Mouse (Mus musculus) testis, adult 2 months (tissue): Measurements from ENCODE around the gene B3gat3. TPM values are rescaled to one million over a fixed set of nuclear protein-coding genes. Genes with fewer than 3 reads are reported as not detected.

Source experiments
- H3K27ac ChIP-seq: fragments of 200-500 bp; 2 replicates; pipeline ENCODE4 v1.5.1; 2012; ENCODE audit warnings: low read depth, low read length; ENCODE audit not compliant: control insufficient read depth, insufficient read depth
- H3K27me3 ChIP-seq: fragments of 200-500 bp; 2 replicates; pipeline ENCODE4 v1.6.1; 2012; ENCODE audit warnings: mild to moderate bottlenecking, low read length, moderate library complexity; ENCODE audit not compliant: control insufficient read depth, insufficient read depth
- H3K36me3 ChIP-seq: fragments of 200-500 bp; 2 replicates; pipeline ENCODE4 v1.6.1; 2012; ENCODE audit warnings: mild to moderate bottlenecking, low read length; ENCODE audit not compliant: control insufficient read depth, insufficient read depth
- H3K4me1 ChIP-seq: fragments of 200-500 bp; 2 replicates; pipeline ENCODE4 v1.6.1; 2012; ENCODE audit warnings: low read length; ENCODE audit not compliant: control insufficient read depth, insufficient read depth
- H3K4me3 ChIP-seq: fragments of 200-500 bp; 2 replicates; pipeline ENCODE4 v1.5.1; 2012; ENCODE audit warnings: low read depth, mild to moderate bottlenecking, low read length, moderate library complexity, mixed read lengths; ENCODE audit not compliant: control insufficient read depth
- CTCF ChIP-seq: fragments of 200-500 bp; IDR thresholded peaks from 2 replicates; pipeline ENCODE4 v1.5.1; 2012; ENCODE audit warnings: low read depth, mild to moderate bottlenecking, inconsistent platforms, low read length, moderate library complexity; ENCODE audit not compliant: control insufficient read depth, insufficient read depth, insufficient replicate concordance
- POLR2A ChIP-seq: fragments of 200-500 bp; IDR thresholded peaks from 2 replicates; pipeline ENCODE4 v1.6.1; 2012; ENCODE audit warnings: low read depth, mild to moderate bottlenecking, inconsistent platforms, low read length, moderate library complexity; ENCODE audit not compliant: control insufficient read depth
- polyA plus RNA-seq: library from polyadenylated mRNA; depleted of rRNA; stranded (reverse); fragments of >200 nt; gene quantifications from 2 replicates; pipeline ENCODE4 v1.2.3, GENCODE M21; 2012

The B3gat3 gene
- polyA plus RNA-seq, 1 experiment, result 19.5 TPM

DNA sequence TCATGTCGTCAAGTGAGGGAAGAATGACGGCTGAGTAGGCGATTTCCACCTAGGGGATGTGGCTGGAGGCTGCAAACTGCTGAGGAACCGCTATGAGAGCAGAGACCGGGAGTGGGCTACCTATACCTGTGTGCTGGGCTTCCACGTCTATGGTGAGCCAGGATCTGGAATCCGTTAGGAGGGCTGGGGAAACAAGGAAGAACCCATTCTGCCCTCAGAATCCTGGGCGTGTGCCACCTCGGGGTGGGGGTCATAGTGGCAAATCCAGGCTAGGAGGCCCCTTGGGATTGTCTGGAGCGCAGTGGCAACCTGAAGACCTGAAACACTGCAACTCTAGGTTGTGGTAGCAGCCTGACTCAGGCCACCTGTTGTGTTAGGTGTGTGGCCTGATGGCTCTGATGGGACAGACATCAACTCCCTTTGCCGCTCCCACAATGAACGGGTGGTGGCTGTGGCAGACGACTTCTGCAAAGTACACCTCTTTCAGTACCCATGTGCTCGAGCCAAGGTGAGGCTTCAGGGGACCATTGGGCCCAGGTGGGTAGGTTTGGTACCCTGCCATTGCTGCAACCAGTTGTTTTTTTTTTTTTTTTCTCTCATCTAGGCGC is 20.5 kb downstream of the B3gat3 start:
- Histone ChIP-seq H3K36me3 (no peaks in the 10 kb centered on the region; the same call in 1 of the 2 replicates), H3K4me3 (no peak overlapping the region), H3K27ac (no peak overlapping the region), H3K27me3 (no peaks in the 10 kb centered on the region), H3K4me1 (peaks cover 15% of the 10 kb centered on the region)
- TF ChIP-seq CTCF, result no peak
- no peak for TF ChIP-seq POLR2A

DNA sequence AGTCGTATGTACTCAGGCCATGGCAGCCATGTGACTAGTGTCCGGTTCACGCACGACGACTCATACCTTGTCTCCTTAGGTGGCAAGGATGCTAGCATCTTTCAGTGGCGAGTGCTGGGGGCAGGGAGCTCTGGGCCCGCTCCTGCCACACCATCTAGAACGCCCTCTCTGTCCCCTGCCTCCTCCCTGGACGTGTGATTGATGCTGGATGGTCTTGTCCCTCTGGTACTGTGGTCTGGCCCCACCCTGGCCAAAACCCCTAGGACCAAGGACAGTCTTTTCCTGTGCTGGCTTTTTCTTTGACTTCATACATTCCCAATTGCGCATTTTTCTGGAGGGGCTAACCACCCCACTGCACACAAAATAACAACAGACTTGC is 21.0 kb downstream of the B3gat3 start:
- Histone ChIP-seq H3K36me3 (no peaks in the 10 kb centered on the region; the same call in 1 of the 2 replicates), H3K4me1 (peaks cover 15% of the 10 kb centered on the region), H3K4me3 (peak overlapping the region; percentile 98), H3K27me3 (no peaks in the 10 kb centered on the region), H3K27ac (peak overlapping the region; percentile 74)
- TF ChIP-seq CTCF (no peak), POLR2A (no peak)

DNA sequence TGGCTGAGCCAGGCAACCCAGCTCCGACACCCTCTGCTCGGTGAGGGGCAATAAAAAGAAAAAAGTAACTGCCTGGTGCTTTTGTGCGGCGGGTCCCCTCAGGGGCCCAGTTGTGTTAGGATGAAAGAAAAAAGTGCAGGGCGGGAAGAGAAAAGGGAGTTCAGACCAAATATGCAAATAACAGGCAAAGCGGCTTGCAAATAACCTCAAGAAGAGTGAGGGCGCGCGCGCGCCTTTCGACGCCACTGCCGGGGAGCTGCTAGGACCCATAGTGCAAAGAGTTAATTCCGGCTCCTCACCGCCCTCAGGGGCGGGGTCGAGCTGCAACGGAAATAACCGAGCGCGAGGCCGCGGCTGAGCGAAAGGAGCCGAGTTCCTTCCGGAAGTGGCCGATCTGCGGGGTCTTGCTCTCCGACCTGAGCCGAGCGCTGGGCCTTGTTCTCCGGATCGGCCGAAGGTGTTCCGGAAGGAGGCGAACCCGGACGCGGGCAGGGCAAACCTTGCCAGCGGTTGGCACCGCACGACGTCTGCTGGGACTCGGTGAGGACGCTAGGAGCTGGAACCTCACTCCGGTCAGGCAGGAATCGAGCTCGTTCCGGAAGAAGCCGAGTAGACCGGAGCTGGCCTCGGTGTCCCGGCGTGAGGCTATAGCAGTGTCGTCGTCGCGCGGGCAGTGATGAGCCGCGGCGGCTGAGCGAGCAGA is 21.5 kb downstream of the B3gat3 start, which contains the start of gene Mta2:
TSS of gene Mta2 (plus strand) at position 361 of the 703 bp plus-strand sequence.
- TF ChIP-seq POLR2A (peak; percentile 72), CTCF (no peak)
- Histone ChIP-seq H3K4me3 (peak within 1 kb of the TSS; percentile 98), H3K27me3 (no peaks in the 10 kb centered on the region), H3K27ac (peak within 1 kb of the TSS; percentile 99), H3K36me3 (peaks cover 4% of the 10 kb centered on the region), H3K4me1 (peaks cover 15% of the 10 kb centered on the region)

- Histone ChIP-seq H3K27me3 (no peaks in the 10 kb centered on the region), H3K4me3 (peak overlapping the region; percentile 98), H3K36me3 (peaks cover 7% of the 10 kb centered on the region), H3K4me1 (peaks cover 15% of the 10 kb centered on the region), H3K27ac (peak overlapping the region; percentile 99)
- TF ChIP-seq CTCF (no peak), POLR2A (no peak)
Measured at GRCm38 (mm10) chr19:8942276-8942964, 22.2 kb downstream of the B3gat3 start.

- TF ChIP-seq POLR2A (no peak), CTCF (no peak)
- Histone ChIP-seq H3K4me1 (peaks cover 15% of the 10 kb centered on the region), H3K27me3 (no peaks in the 10 kb centered on the region), H3K4me3 (peak overlapping the region; percentile 98), H3K36me3 (peaks cover 9% of the 10 kb centered on the region), H3K27ac (no peak overlapping the region)
Measured at GRCm38 (mm10) chr19:8943047-8943446, 22.9 kb downstream of the B3gat3 start.

DNA sequence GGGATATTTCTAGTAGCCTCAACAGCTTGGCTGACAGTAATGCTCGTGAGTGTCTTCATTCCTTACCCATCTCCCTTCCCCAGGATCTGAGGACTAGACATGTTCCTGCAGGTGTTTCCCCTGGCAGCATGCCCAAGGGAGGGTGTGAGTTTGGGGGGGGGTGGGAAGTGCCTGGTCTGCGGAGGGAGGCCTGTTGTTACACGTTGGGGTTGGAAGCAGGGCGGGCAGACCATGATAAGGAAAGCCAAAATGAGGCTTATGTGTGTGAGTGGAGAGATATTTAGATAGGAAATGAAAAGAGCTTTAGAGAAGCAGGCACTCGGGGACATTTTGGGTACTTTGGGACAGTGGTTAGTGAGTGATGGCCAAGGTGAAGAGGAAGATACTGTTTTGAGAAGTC is 23.9 kb downstream of the B3gat3 start:
- peaks cover 11% of the 10 kb centered on the region for H3K36me3 ChIP-seq

GRCm38 (mm10) chr19:8944750-8945149 is 24.6 kb downstream of the B3gat3 start:
- Histone ChIP-seq H3K36me3 (peaks cover 14% of the 10 kb centered on the region), H3K4me1 (peaks cover 15% of the 10 kb centered on the region), H3K4me3 (no peak overlapping the region), H3K27ac (no peak overlapping the region), H3K27me3 (no peaks in the 10 kb centered on the region)
- TF ChIP-seq CTCF, result no peak
- TF ChIP-seq POLR2A, result no peak

More for the DNA sequence above, 23.9 kb downstream of the B3gat3 start:
- no peak for TF ChIP-seq POLR2A
- no peak for TF ChIP-seq CTCF
- no peak overlapping the region for H3K27ac ChIP-seq
- no peaks in the 10 kb centered on the region for H3K27me3 ChIP-seq
- H3K4me1 ChIP-seq, result peaks cover 15% of the 10 kb centered on the region
- no peak overlapping the region for H3K4me3 ChIP-seq

GRCm38 (mm10) chr19:8945251-8945650 is 25.1 kb downstream of the B3gat3 start:
- TF ChIP-seq CTCF (no peak), POLR2A (no peak)
- Histone ChIP-seq H3K4me1 (peaks cover 13% of the 10 kb centered on the region), H3K27me3 (no peaks in the 10 kb centered on the region), H3K27ac (no peak overlapping the region), H3K36me3 (peaks cover 14% of the 10 kb centered on the region), H3K4me3 (no peak overlapping the region)
